Mouse (Mus musculus) 3T3-L1 (cell line): Measurements from ENCODE around the gene Olfr568.

Source experiments
- DNase-seq: peaks from one replicate; pipeline ENCODE4 v3.0.0-alpha.2; 2015; ENCODE audit warnings: low read depth, low spot score

The Olfr568 gene

DNA sequence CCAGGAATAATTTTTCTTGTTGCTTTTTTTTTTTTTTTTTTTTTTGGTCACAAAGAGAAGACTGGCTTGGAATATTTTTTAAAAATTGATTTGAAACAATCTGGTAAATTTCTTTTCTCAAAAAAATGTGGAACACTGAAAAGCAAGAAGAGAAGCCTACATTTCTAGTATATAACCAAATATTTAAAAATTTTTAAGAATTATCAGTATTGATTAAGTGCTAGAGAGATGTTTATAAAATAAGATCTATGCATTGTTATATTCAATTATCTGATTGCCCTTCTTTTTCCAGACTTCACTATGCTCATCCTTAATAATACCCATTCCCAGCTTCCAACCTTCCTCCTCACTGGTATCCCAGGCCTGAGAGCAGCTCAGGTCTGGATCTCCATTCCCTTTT lies at the start of gene Olfr568:
Olfr568 (plus strand) TSS at position 301 of the 400 bp plus-strand sequence.
- no peak for DNase-seq

DNA sequence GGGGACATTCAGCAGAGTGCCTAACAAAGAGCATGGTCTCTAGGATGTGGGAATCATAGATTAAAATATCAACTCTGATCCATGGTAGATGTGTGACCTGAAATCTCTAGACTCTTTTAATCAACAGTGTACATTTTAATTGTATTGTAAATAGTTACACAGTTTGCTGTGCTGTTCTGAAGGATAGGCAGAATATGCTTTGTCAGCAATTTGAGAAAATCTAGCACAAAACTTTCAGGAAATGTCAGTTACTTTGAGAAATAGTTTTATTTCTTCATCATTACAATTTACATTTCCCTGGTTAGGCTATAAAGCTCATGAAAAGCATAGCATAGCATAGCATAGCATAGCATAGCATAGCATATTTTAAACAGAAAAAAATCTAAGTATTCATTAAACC lies 21.1 kb upstream of the Olfr568 start:
- DNase-seq: no peak

DNA sequence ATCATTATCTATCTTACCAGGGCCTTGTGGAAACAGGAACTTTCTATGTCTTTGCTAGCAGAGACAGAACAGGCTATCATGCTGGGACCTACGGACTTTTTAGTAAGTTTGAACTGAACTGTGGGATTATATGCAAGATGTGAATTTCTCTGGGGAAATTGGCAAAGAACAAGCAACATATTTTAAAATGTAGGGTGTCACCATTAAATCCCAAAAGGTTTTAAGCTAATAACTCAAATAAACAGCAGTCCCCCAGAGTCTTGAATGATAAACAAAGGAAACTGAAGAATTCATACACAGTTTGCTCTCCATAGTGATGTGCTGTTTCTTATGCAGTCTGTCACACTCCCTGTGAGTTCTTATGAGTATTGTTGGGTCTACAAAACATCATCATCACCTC lies 18.3 kb upstream of the Olfr568 start, which contains the start of gene Olfr566:
Olfr566 (minus strand) TSS at position 101 of the 400 bp plus-strand sequence.
- no peak for DNase-seq

DNA sequence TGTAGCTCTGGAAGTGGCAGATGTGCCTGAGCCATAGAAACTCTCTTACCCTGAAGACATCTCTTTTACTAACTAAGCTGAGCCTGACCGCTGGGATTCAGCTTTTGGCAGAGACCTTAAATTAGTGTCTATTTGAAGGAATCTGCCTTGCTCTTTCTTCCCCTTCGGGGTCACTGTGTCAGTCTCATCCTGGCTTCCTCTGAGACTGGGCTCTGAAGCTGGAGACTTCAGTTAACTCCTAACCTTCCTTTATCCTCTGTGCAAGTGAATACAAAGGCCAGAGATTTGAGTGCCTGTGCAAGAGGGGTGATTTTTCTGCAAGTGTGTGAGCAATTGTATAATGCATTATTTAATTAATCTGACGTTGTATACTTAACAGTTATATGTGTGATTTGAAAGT lies 13.9 kb downstream of the Olfr568 start, which contains the start of gene Olfr569:
Olfr569 (minus strand) TSS at position 101 of the 400 bp plus-strand sequence.
- no peak for DNase-seq

DNA sequence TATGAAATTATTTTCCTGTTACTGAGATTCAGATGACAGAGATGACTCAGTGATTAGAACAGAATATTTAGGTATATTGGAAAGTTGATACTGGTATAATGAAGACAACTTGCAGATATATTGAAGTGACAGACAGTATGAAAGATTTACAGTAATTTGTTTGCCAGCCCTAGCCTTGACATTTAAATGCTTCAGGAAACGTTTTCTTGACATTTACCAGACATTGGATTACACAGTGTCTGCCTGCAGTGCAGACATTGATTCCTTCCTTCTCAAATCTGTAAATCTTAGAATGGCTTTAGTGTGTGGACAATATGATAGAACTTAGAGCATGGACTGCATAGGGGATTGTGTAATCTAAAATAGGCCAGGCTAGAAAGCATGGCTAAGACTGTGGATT lies 38.3 kb downstream of the Olfr568 start:
- DNase-seq: no peak

DNA sequence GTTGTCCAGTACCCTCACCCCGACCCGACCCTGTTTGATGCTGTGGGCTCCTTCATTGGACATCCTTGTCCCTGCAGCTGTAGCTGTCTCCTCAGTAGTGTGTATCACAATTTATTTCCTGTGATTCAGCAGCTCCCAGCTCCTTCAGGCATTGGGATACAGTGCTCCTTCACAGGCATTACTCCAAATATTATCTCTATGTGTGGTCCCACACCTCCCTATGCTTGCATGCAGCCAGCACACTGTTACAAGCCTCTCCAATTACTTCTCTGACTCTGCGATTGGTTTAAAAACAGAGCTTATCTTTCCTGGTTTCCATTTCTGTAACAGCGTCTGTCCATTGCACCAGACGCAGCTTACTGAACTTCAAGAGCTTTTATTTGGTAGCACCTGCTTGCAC lies 39.5 kb downstream of the Olfr568 start:
- DNase-seq: no peak

DNA sequence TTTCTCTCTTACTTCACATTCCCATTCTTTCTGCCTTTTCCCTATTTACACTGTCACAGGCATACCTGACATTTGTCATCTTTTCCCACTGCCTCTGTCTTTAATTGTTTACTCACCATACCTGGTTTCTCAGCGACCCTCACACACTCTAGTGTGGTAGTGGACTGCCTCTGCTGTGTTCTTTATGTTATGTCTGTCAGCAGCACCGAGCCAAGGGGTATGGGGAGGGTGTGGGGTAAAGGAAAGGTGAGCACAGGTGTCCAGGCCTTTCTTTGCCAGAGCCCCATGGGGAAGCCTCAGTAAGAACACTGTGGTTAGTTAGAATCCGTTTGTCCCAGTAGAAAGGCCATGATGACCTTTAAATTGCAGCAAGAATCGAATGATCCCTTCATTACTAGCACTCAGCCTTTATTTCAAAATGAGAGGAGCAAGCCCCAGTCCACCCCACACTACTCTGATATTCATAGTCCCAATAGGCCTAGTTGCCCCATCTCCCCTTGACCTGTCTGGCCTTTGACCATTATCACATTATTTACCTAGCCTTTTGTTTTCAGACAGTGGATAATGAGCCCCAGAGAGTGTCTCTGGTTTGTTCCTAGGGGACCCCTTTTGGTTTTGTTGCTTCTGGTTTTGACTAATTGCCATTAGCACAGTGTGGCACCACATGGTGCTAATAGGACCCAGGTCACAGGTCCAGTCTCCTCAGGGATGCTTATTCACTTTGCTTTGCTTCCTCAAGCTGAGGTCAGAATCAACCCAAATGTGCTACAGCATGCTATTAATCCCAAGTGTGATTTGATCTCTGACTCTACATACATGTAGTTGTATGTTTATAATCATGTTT lies 40.3 kb downstream of the Olfr568 start, which contains the start of gene Olfr571:
Olfr571 (minus strand) TSS at position 505 of the 844 bp plus-strand sequence.
- no peak for DNase-seq

DNA sequence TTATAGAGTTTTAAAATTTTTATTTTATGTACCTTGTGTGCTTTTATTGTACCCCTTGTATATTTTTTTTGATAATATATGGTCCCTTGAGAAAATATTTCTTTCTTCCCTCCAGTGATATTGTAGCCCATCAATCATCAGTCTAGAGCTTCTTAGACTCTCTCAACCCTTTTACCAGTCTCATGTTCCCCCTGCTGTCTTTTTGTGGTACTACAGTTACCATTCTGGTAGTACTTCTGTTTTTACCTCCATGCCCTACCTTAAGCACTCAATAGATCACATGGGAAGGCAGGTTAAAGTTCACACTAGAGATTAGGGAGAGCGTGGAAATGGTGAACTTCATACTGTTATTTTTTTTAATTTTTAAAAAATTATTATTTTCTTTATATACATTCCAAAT lies 42.7 kb downstream of the Olfr568 start:
- DNase-seq: peak; percentile 72

DNA sequence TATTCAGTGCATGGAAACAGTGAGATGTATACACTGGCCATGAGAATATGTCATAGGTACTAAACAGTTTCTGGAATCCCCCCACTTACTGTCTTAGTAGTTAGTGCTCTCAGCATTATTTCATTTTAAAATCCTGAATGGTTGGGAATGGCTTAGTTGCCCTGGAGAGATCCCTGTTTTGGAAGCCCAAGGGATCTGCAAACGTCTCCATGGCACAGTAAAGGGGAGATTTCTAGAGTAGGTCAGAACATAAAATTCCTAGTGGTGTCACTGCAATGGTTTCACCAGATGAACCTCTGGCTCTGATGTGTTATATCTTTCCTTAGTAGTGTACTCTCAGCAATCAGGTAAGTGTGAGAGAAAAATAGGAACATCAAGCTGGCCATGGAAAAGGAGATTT lies 47.2 kb downstream of the Olfr568 start, which contains the start of gene Olfr572:
Olfr572 (plus strand) TSS at position 301 of the 400 bp plus-strand sequence.
- DNase-seq: no peak

DNA sequence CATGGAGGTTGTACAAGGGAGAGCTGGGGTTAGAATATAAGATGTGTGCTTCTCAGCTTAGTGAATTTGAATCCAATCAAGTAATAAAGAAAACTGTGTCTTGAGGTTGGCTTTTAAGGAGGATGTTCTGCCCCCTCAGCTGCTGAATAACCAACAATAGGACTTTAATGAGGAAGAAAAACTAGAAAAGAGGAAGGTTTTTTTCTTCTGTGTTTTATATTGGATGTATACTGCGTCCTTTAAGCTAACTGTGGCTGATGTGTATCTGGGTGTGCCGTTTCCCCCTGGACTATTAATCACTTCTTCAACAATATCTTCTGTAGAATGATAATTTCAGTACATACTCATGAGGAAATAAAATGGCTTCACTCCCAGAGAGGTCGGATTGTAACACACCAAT lies 50.2 kb downstream of the Olfr568 start:
- no peak for DNase-seq
